In the genomic region with DNA sequence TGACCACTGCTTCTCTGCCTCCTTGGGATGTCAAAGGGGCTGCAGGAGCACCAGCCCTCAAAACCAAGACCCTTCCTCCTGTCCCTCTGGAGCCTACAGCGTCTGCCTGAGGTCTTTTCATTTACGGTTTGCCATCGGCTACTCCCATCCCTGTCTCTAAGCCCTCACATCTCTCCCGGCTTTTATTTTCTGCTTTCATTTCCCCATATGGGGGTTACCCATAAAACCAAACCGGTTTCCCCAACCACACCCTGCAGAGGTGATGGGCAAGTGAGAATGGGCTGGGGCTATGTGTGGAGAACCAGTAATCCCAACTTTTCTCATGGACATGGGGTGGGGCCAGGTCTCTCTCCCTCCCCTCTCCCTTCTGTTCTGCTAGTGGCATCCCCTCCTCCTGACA, we compare ENCODE assay signal across 17 mouse cellular contexts.
"Had no signal": no experiment of that assay in that cellular context is flagged by ENCODE, and none has a peak within 500 bp of the region (broad histone marks: within the 10 kb centered on the region; RNA-seq: fewer than 3 reads in every experiment).

No protein-coding gene starts in this region.

- H3K36me3 ChIP-seq: liver, embryonic 15.5 days; midbrain, embryonic 15.5 days; neural tube, embryonic 12.5 days; stomach, embryonic 15.5 days had no signal

- H3K9me3 ChIP-seq: liver, embryonic 15.5 days; megakaryocyte, embryonic 14.5 days; midbrain, embryonic 15.5 days; neural tube, embryonic 12.5 days; stomach, embryonic 15.5 days had no signal

- H3K27ac ChIP-seq: kidney, postnatal 0 days; liver, embryonic 15.5 days; midbrain, embryonic 15.5 days; neural tube, embryonic 12.5 days; stomach, embryonic 15.5 days had no signal

- H3K4me2 ChIP-seq: liver, embryonic 11.5 days; liver, embryonic 15.5 days; midbrain, embryonic 11.5 days; midbrain, embryonic 15.5 days; neural tube, embryonic 12.5 days; stomach, embryonic 15.5 days had no signal

- DNase-seq: kidney, adult 9 months; kidney, postnatal 36 days; left cerebral cortex, postnatal 4 days; lung, adult 2 months; lung, postnatal 36 days; retina, postnatal 1 day; thymus, postnatal 4 days had no signal

- H3K4me1 ChIP-seq: liver, embryonic 15.5 days had no signal

- H3K9ac ChIP-seq: liver, embryonic 15.5 days; midbrain, embryonic 15.5 days; neural tube, embryonic 12.5 days; stomach, embryonic 15.5 days had no signal

- ATAC-seq: intestine, embryonic 16.5 days; lung, postnatal 0 days; midbrain, embryonic 15.5 days had no signal

- H3K27me3 ChIP-seq: liver, embryonic 15.5 days; megakaryocyte, embryonic 14.5 days; midbrain, embryonic 15.5 days; stomach, embryonic 15.5 days had no signal

- H3K4me3 ChIP-seq: liver, embryonic 15.5 days; megakaryocyte, embryonic 14.5 days; midbrain, embryonic 15.5 days; neural tube, embryonic 12.5 days; stomach, embryonic 15.5 days had no signal
